Mouse (Mus musculus): ENCODE data around the gene Pmm2. TPM values are rescaled to one million over a fixed set of nuclear protein-coding genes. Genes with fewer than 3 reads are reported as not detected.

Gene Pmm2
- polyA plus RNA-seq, 1 experiment from 2014 or later: 53.2 TPM

- Histone ChIP-seq H3K9me3 (no peaks in the 10 kb centered on the region), H3K4me1 (no peaks in the 10 kb centered on the region), H3K4me3 (no peak overlapping the region), H3K9ac (no peak overlapping the region), H3K4me2 (no peak overlapping the region), H3K27ac (no peak overlapping the region), H3K36me3 (peaks cover 27% of the 10 kb centered on the region), H3K27me3 (no peaks in the 10 kb centered on the region)
- ATAC-seq (ENCODE audit: borderline replicate concordance, extremely low read depth, low FRiP score, low TSS enrichment): no peak
- 47% methylated on average over 4 of the region's 4 CpGs for WGBS
Observed at GRCm38 (mm10) chr16:8685087-8685486, 47.6 kb downstream of the Pmm2 start.

- no peak overlapping the region for H3K4me2 ChIP-seq
- WGBS: 60% methylated on average over 7 of the region's 7 CpGs
- no peaks in the 10 kb centered on the region for H3K4me1 ChIP-seq
- H3K27ac ChIP-seq: no peak overlapping the region
- H3K9ac ChIP-seq: no peak overlapping the region
- peaks cover 39% of the 10 kb centered on the region for H3K36me3 ChIP-seq
- H3K4me3 ChIP-seq: no peak overlapping the region
- no peaks in the 10 kb centered on the region for H3K9me3 ChIP-seq
- peak; percentile 66; the same call in 1 of the 2 replicates for ATAC-seq (ENCODE audit: borderline replicate concordance, extremely low read depth, low FRiP score, low TSS enrichment)
- H3K27me3 ChIP-seq: no peaks in the 10 kb centered on the region
Observed at GRCm38 (mm10) chr16:8686121-8686870, 48.8 kb downstream of the Pmm2 start.

GRCm38 (mm10) chr16:8686871-8687535, 49.5 kb downstream of the Pmm2 start:
- peak; percentile 74 for ATAC-seq (ENCODE audit: borderline replicate concordance, extremely low read depth, low FRiP score, low TSS enrichment)
- WGBS: 79% methylated on average over 11 of the region's 11 CpGs
- Histone ChIP-seq H3K27me3 (no peaks in the 10 kb centered on the region), H3K4me1 (no peaks in the 10 kb centered on the region), H3K9ac (no peak overlapping the region), H3K4me3 (no peak overlapping the region), H3K36me3 (peaks cover 46% of the 10 kb centered on the region), H3K27ac (no peak overlapping the region), H3K4me2 (no peak overlapping the region), H3K9me3 (no peaks in the 10 kb centered on the region)

GRCm38 (mm10) chr16:8687559-8688112, 50.2 kb downstream of the Pmm2 start:
- H3K4me1 ChIP-seq: no peaks in the 10 kb centered on the region
- H3K4me3 ChIP-seq: no peak overlapping the region
- no peak overlapping the region for H3K27ac ChIP-seq
- H3K27me3 ChIP-seq: no peaks in the 10 kb centered on the region
- no peaks in the 10 kb centered on the region for H3K9me3 ChIP-seq
- H3K36me3 ChIP-seq: peaks cover 52% of the 10 kb centered on the region
- H3K4me2 ChIP-seq: no peak overlapping the region
- ATAC-seq (ENCODE audit: borderline replicate concordance, extremely low read depth, low FRiP score, low TSS enrichment): no peak
- no peak overlapping the region for H3K9ac ChIP-seq

- Histone ChIP-seq H3K4me1 (no peaks in the 10 kb centered on the region), H3K27me3 (no peaks in the 10 kb centered on the region), H3K9ac (no peak overlapping the region), H3K4me3 (no peak overlapping the region), H3K36me3 (peaks cover 75% of the 10 kb centered on the region), H3K9me3 (no peaks in the 10 kb centered on the region), H3K4me2 (no peak overlapping the region), H3K27ac (no peak overlapping the region)
- WGBS: 87% methylated on average over 11 of the region's 11 CpGs
- no peak for ATAC-seq (ENCODE audit: borderline replicate concordance, extremely low read depth, low FRiP score, low TSS enrichment)
Observed at GRCm38 (mm10) chr16:8689979-8690656, 52.6 kb downstream of the Pmm2 start.

GRCm38 (mm10) chr16:8691206-8691605, 53.7 kb downstream of the Pmm2 start:
- 86% methylated on average over 7 of the region's 7 CpGs for WGBS
- Histone ChIP-seq H3K4me2 (no peak overlapping the region), H3K9me3 (no peaks in the 10 kb centered on the region), H3K9ac (no peak overlapping the region), H3K4me1 (no peaks in the 10 kb centered on the region), H3K27ac (no peak overlapping the region), H3K36me3 (peaks cover 82% of the 10 kb centered on the region), H3K4me3 (no peak overlapping the region), H3K27me3 (no peaks in the 10 kb centered on the region)
- no peak for ATAC-seq (ENCODE audit: borderline replicate concordance, extremely low read depth, low FRiP score, low TSS enrichment)

GRCm38 (mm10) chr16:8699556-8699955, 62.1 kb downstream of the Pmm2 start:
- no peak overlapping the region for H3K9ac ChIP-seq
- H3K9me3 ChIP-seq: no peaks in the 10 kb centered on the region
- ATAC-seq (ENCODE audit: borderline replicate concordance, extremely low read depth, low FRiP score, low TSS enrichment): no peak
- no peaks in the 10 kb centered on the region for H3K27me3 ChIP-seq
- peaks cover 93% of the 10 kb centered on the region for H3K36me3 ChIP-seq
- H3K4me3 ChIP-seq: no peak overlapping the region
- H3K27ac ChIP-seq: no peak overlapping the region
- no peaks in the 10 kb centered on the region for H3K4me1 ChIP-seq
- whole genome bisulfite sequencing: 87% methylated on average over 8 of the region's 8 CpGs
- H3K4me2 ChIP-seq: no peak overlapping the region

- no peak overlapping the region for H3K9ac ChIP-seq
Observed at GRCm38 (mm10) chr16:8700586-8700985, 63.1 kb downstream of the Pmm2 start.

GRCm38 (mm10) chr16:8711998-8712397, 74.5 kb downstream of the Pmm2 start:
- no peaks in the 10 kb centered on the region for H3K27me3 ChIP-seq
- H3K27ac ChIP-seq: no peak overlapping the region
- H3K4me1 ChIP-seq: 0 out of 2 replicates have a peak, but pooled peaks cover 4% of the 10 kb centered on the region
- H3K9me3 ChIP-seq: no peaks in the 10 kb centered on the region
- no peak overlapping the region for H3K4me2 ChIP-seq
- 73% methylated on average over 9 of the region's 9 CpGs for WGBS
- ATAC-seq (ENCODE audit: borderline replicate concordance, extremely low read depth, low FRiP score, low TSS enrichment): no peak
- H3K9ac ChIP-seq: no peak overlapping the region
- H3K4me3 ChIP-seq: no peak overlapping the region
- H3K36me3 ChIP-seq: peaks cover 75% of the 10 kb centered on the region

More at GRCm38 (mm10) chr16:8700586-8700985, 63.1 kb downstream of the Pmm2 start:
- no peaks in the 10 kb centered on the region for H3K9me3 ChIP-seq
- H3K4me2 ChIP-seq: no peak overlapping the region
- 57% methylated on average over 3 of the region's 3 CpGs for WGBS
- no peaks in the 10 kb centered on the region for H3K27me3 ChIP-seq
- H3K4me1 ChIP-seq: no peaks in the 10 kb centered on the region
- no peak for ATAC-seq (ENCODE audit: borderline replicate concordance, extremely low read depth, low FRiP score, low TSS enrichment)
- H3K36me3 ChIP-seq: peaks cover 92% of the 10 kb centered on the region
- H3K4me3 ChIP-seq: no peak overlapping the region
- H3K27ac ChIP-seq: no peak overlapping the region
